Mouse (Mus musculus): ENCODE data around the gene Acbd6. TPM values are rescaled to one million over a fixed set of nuclear protein-coding genes. Genes with fewer than 3 reads are reported as not detected.

Gene Acbd6
- polyA plus RNA-seq, 1 experiment from 2014 or later, result 92.8 TPM

DNA sequence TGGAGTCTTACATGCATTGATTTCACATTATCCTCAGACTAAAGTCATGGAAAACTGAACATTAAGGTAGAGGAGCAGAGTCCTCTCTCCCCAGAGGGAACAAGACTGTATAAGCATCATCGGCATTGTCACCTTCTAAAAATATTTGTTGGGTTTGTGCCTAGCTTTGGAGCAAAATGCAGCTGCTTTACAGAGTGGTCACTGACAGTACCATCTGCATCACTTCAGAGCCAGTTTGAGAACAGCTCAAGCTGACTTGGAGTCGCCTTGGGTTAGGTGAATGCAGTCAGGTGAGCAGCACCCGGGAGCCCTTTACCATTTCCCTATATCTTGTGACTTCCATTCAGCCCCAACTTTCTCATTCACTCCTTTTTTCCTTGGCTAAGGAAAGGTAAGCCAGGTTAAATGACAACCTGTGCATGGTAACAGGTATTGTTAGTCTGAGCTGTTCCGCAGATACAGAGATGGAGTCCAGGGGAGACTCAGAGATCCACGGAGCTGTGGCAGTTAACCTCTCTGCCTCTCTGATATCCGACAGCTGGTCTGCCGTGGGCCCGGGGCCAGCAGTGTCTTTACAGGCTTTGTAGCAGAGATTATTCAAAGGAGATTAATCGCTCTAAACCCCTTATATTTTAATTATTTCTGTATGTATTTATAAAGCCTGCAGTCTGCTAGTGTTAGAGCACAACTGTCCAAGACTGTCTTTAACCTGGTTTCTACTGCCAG lies 92.4 kb downstream of the Acbd6 start:
- ATAC-seq (no peak), DNase-seq (ENCODE audit: low spot score) (peak; percentile 20)
- WGBS, result 60% methylated on average over 9 of the region's 9 CpGs
- Histone ChIP-seq H3K9ac (ENCODE audit: low read length) (no peak overlapping the region), H3K27ac (ENCODE audit: low read depth, low read length) (no peak overlapping the region), H3K27me3 (replicated peaks; ENCODE audit: control insufficient read depth, insufficient read depth, low read length) (no peaks in the 10 kb centered on the region), H3K4me2 (ENCODE audit: low read length) (no peak overlapping the region), H3K9me3 (replicated peaks; ENCODE audit: control insufficient read depth, low read length) (no peaks in the 10 kb centered on the region), H3K36me3 (ENCODE audit: control insufficient read depth, insufficient read depth, low read length) (no peaks in the 10 kb centered on the region), H3K4me3 (ENCODE audit: low read depth, low read length) (no peak overlapping the region), H3K4me1 (ENCODE audit: control insufficient read depth, insufficient read depth, low read length) (peaks cover 8% of the 10 kb centered on the region; the same call in 1 of the 2 replicates)

DNA sequence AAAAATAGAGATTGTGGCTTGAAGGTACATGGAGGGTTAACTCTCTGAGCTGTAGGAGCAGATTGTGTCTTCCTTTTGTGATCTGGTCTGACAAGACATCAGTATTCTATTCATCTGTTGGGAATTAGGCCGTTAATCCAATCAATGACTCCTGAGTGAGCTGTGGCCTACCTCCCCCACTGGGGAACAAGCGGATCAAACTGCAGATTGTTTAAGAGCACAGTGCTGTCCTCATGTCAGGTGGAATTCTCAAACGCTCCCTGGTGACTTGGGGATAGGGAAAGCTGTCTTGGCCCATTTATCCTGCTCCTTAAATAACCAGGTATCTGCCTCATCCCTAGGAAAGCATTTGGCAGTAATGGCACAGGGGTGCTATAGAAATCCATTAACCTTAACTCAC lies 97.0 kb downstream of the Acbd6 start:
- Histone ChIP-seq H3K27ac (ENCODE audit: low read depth, low read length) (no peak overlapping the region), H3K4me2 (ENCODE audit: low read length) (no peak overlapping the region), H3K27me3 (replicated peaks; ENCODE audit: control insufficient read depth, insufficient read depth, low read length) (no peaks in the 10 kb centered on the region), H3K9ac (ENCODE audit: low read length) (no peak overlapping the region), H3K36me3 (ENCODE audit: control insufficient read depth, insufficient read depth, low read length) (no peaks in the 10 kb centered on the region), H3K4me1 (ENCODE audit: control insufficient read depth, insufficient read depth, low read length) (no peaks in the 10 kb centered on the region), H3K9me3 (replicated peaks; ENCODE audit: control insufficient read depth, low read length) (no peaks in the 10 kb centered on the region), H3K4me3 (ENCODE audit: low read depth, low read length) (no peak overlapping the region)
- WGBS, result 3% methylated on average over 3 of the region's 3 CpGs
- DNase-seq (ENCODE audit: low spot score) (peak; percentile 16), ATAC-seq (no peak)

DNA sequence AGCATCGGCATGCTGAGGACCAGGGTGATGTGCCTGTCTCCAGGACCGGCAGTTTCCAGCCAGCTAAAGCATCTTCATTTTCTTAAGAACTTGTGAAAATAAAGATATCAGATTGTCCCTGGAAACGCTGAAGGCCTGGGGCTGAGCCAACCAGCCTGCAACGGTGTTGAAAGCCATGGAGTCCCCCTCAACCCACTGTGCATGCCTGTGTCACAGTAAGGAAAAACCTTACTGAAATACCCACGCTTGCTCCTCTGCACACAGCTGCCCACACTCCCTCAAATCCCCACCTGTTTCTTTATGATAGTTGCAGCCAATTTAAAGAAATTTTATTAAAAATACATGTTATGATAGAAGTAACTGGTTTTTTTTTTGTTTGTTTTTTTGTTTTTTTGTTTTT lies 98.4 kb downstream of the Acbd6 start:
- Histone ChIP-seq H3K27ac (ENCODE audit: low read depth, low read length) (no peak overlapping the region), H3K27me3 (replicated peaks; ENCODE audit: control insufficient read depth, insufficient read depth, low read length) (no peaks in the 10 kb centered on the region), H3K9me3 (replicated peaks; ENCODE audit: control insufficient read depth, low read length) (no peaks in the 10 kb centered on the region), H3K4me1 (ENCODE audit: control insufficient read depth, insufficient read depth, low read length) (no peaks in the 10 kb centered on the region), H3K9ac (ENCODE audit: low read length) (no peak overlapping the region), H3K4me3 (ENCODE audit: low read depth, low read length) (no peak overlapping the region), H3K4me2 (ENCODE audit: low read length) (no peak overlapping the region), H3K36me3 (ENCODE audit: control insufficient read depth, insufficient read depth, low read length) (no peaks in the 10 kb centered on the region)
- no peak for DNase-seq (ENCODE audit: low spot score)
- 70% methylated on average over 5 of the region's 5 CpGs for WGBS
- no peak for ATAC-seq

- Histone ChIP-seq H3K9ac (ENCODE audit: low read length) (no peak overlapping the region), H3K36me3 (ENCODE audit: control insufficient read depth, insufficient read depth, low read length) (no peaks in the 10 kb centered on the region), H3K27ac (ENCODE audit: low read depth, low read length) (no peak overlapping the region), H3K4me3 (ENCODE audit: low read depth, low read length) (no peak overlapping the region), H3K9me3 (replicated peaks; ENCODE audit: control insufficient read depth, low read length) (no peaks in the 10 kb centered on the region), H3K4me1 (ENCODE audit: control insufficient read depth, insufficient read depth, low read length) (no peaks in the 10 kb centered on the region), H3K27me3 (replicated peaks; ENCODE audit: control insufficient read depth, insufficient read depth, low read length) (no peaks in the 10 kb centered on the region), H3K4me2 (ENCODE audit: low read length) (no peak overlapping the region)
- WGBS, result 91% methylated on average over 5 of the region's 5 CpGs
- no peak for ATAC-seq
- DNase-seq (ENCODE audit: low spot score), result no peak
Measured at GRCm38 (mm10) chr1:155663994-155664393, 106.1 kb downstream of the Acbd6 start.

GRCm38 (mm10) chr1:155675570-155675969 lies 117.7 kb downstream of the Acbd6 start:
- no peaks in the 10 kb centered on the region for H3K27me3 ChIP-seq (replicated peaks; ENCODE audit: control insufficient read depth, insufficient read depth, low read length)

DNA sequence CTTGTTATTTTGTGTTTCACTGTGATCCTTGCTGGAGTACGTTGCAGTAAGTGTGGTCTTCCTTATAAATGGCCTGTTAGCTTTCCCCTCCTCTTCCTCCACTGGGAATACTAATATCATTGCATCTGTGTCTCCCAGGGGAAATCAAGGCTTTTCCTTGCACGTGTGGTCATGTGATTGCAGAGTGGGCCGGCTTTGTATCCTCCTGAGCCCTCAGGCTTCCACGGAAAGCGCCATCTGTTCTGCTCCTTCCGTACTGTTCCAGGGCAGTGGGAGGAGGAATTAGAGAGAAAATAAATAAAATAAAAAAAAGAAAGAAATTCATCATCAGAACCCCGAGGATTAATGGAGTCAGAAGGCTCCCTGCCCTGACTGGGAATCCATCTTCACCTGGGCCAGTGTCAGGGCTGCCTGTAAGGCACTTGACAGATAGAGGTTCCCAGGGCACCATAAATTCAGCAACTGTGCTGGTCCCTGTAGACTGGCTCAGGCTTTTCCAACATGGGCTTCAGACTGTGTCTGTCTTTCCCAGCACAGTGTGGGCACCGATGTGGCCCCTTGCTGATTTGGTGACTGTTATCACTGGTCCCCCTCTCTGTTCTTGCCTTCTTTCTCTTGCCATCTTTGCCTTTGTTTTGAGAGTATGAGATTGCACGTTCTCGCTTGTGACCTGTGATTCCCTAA lies 123.3 kb downstream of the Acbd6 start:
- Histone ChIP-seq H3K4me3 (ENCODE audit: low read depth, low read length) (no peak overlapping the region), H3K27ac (ENCODE audit: low read depth, low read length) (peak overlapping the region; percentile 55; the same call in 1 of the 2 replicates), H3K9me3 (replicated peaks; ENCODE audit: control insufficient read depth, low read length) (no peaks in the 10 kb centered on the region), H3K4me1 (ENCODE audit: control insufficient read depth, insufficient read depth, low read length) (peaks cover 4% of the 10 kb centered on the region; the same call in 1 of the 2 replicates), H3K4me2 (ENCODE audit: low read length) (no peak overlapping the region), H3K36me3 (ENCODE audit: control insufficient read depth, insufficient read depth, low read length) (no peaks in the 10 kb centered on the region), H3K27me3 (replicated peaks; ENCODE audit: control insufficient read depth, insufficient read depth, low read length) (no peaks in the 10 kb centered on the region), H3K9ac (ENCODE audit: low read length) (no peak overlapping the region)
- DNase-seq (ENCODE audit: low spot score) (peak; percentile 67), ATAC-seq (peak; percentile 86; the same call in 1 of the 2 replicates)
- 61% methylated on average over 10 of the region's 10 CpGs for WGBS

More at GRCm38 (mm10) chr1:155675570-155675969, 117.7 kb downstream of the Acbd6 start:
- no peaks in the 10 kb centered on the region for H3K36me3 ChIP-seq (ENCODE audit: control insufficient read depth, insufficient read depth, low read length)
- peaks cover under 1% of the 10 kb centered on the region; the same call in 1 of the 2 replicates for H3K4me1 ChIP-seq (ENCODE audit: control insufficient read depth, insufficient read depth, low read length)
- WGBS, result 95% methylated on average over 6 of the region's 6 CpGs
- DNase-seq (ENCODE audit: low spot score) (no peak), ATAC-seq (no peak)
- H3K4me3 ChIP-seq (ENCODE audit: low read depth, low read length), result no peak overlapping the region
- H3K9ac ChIP-seq (ENCODE audit: low read length), result no peak overlapping the region
- H3K9me3 ChIP-seq (replicated peaks; ENCODE audit: control insufficient read depth, low read length), result no peaks in the 10 kb centered on the region
- H3K4me2 ChIP-seq (ENCODE audit: low read length), result no peak overlapping the region
- H3K27ac ChIP-seq (ENCODE audit: low read depth, low read length), result no peak overlapping the region

- H3K9ac ChIP-seq (ENCODE audit: low read length), result no peak overlapping the region
- H3K4me1 ChIP-seq (ENCODE audit: control insufficient read depth, insufficient read depth, low read length), result no peaks in the 10 kb centered on the region
- ATAC-seq (no peak), DNase-seq (ENCODE audit: low spot score) (no peak)
- 0 out of 2 replicates have a peak, but pooled peaks cover 3% of the 10 kb centered on the region for H3K36me3 ChIP-seq (ENCODE audit: control insufficient read depth, insufficient read depth, low read length)
- 79% methylated on average over 15 of the region's 15 CpGs for WGBS
- no peaks in the 10 kb centered on the region for H3K27me3 ChIP-seq (replicated peaks; ENCODE audit: control insufficient read depth, insufficient read depth, low read length)
- H3K27ac ChIP-seq (ENCODE audit: low read depth, low read length), result no peak overlapping the region
- no peak overlapping the region for H3K4me3 ChIP-seq (ENCODE audit: low read depth, low read length)
- no peaks in the 10 kb centered on the region for H3K9me3 ChIP-seq (replicated peaks; ENCODE audit: control insufficient read depth, low read length)
- no peak overlapping the region for H3K4me2 ChIP-seq (ENCODE audit: low read length)
Measured at GRCm38 (mm10) chr1:155686816-155687215, 128.9 kb downstream of the Acbd6 start.

DNA sequence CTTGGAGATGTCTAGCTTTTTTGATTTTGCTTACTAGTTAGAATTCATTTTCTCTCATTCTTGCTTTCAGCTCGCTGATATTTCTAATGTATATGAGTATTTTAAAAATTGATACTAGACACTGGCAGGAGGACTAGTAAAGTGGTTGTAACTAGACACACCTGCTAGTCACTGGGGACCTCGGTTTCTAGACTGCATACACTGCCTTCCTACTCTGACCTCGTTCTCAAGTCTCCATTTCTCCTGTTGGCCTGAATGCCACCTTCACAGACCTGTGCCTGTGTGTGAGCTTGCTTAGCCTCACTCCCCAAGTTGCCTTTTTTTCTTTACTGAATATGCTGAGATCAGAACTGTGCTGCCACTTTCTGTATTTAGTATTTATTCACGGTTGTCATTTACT lies 131.2 kb downstream of the Acbd6 start:
- no peaks in the 10 kb centered on the region for H3K27me3 ChIP-seq (replicated peaks; ENCODE audit: control insufficient read depth, insufficient read depth, low read length)
- 85% methylated on average over 4 of the region's 4 CpGs for WGBS

GRCm38 (mm10) chr1:155689558-155689957 lies 131.6 kb downstream of the Acbd6 start:
- H3K9ac ChIP-seq (ENCODE audit: low read length), result no peak overlapping the region

More for the DNA sequence above, 131.2 kb downstream of the Acbd6 start:
- Histone ChIP-seq H3K9ac (ENCODE audit: low read length) (no peak overlapping the region), H3K4me3 (ENCODE audit: low read depth, low read length) (no peak overlapping the region), H3K4me1 (ENCODE audit: control insufficient read depth, insufficient read depth, low read length) (no peaks in the 10 kb centered on the region), H3K27ac (ENCODE audit: low read depth, low read length) (no peak overlapping the region), H3K4me2 (ENCODE audit: low read length) (no peak overlapping the region), H3K36me3 (ENCODE audit: control insufficient read depth, insufficient read depth, low read length) (0 out of 2 replicates have a peak, but pooled peaks cover 3% of the 10 kb centered on the region), H3K9me3 (replicated peaks; ENCODE audit: control insufficient read depth, low read length) (no peaks in the 10 kb centered on the region)
- DNase-seq (ENCODE audit: low spot score) (no peak), ATAC-seq (no peak)

More at GRCm38 (mm10) chr1:155689558-155689957, 131.6 kb downstream of the Acbd6 start:
- 94% methylated on average over 5 of the region's 5 CpGs for WGBS
- H3K27me3 ChIP-seq (replicated peaks; ENCODE audit: control insufficient read depth, insufficient read depth, low read length), result no peaks in the 10 kb centered on the region
- 0 out of 2 replicates have a peak, but pooled peaks cover 3% of the 10 kb centered on the region for H3K36me3 ChIP-seq (ENCODE audit: control insufficient read depth, insufficient read depth, low read length)
- no peak overlapping the region for H3K4me2 ChIP-seq (ENCODE audit: low read length)
- H3K9me3 ChIP-seq (replicated peaks; ENCODE audit: control insufficient read depth, low read length), result no peaks in the 10 kb centered on the region
- H3K4me3 ChIP-seq (ENCODE audit: low read depth, low read length), result no peak overlapping the region
- H3K27ac ChIP-seq (ENCODE audit: low read depth, low read length), result no peak overlapping the region
- ATAC-seq (no peak), DNase-seq (ENCODE audit: low spot score) (no peak)
- H3K4me1 ChIP-seq (ENCODE audit: control insufficient read depth, insufficient read depth, low read length), result no peaks in the 10 kb centered on the region
